Mouse (Mus musculus) megakaryocyte, embryonic 14.5 days (primary cell): Measurements from ENCODE around the gene Tac1.

Experiments
- FLI1 ChIP-seq: IDR thresholded peaks from 2 replicates; pipeline ENCODE4 v1.6.1; 2012; ENCODE audit warnings: low read length, inconsistent platforms, mixed read lengths
- GATA1 ChIP-seq: IDR thresholded peaks from 3 replicates; pipeline ENCODE4 v1.6.1; 2012; ENCODE audit warnings: mixed read lengths, low read length, inconsistent platforms, borderline replicate concordance

DNA sequence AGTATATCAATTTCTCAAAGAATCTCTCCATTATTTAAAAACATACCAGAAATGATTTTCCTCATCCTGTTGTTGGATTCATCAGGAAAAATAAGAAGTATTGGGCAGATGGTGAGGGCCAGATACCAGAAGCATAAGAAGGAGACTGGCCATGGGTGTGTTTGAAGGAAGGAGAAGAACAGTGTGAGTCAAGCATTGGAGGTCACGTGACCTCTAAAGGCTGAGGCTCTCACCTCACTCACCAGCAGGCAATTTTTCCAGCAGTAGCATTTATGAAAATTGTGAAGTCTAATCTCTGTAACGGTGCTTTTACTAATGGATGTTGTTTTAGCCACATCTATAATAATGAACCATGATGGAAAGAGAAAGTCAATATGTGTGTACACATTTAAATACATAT is 39.8 kb downstream of the Tac1 start:
- TF ChIP-seq GATA1 (no peak), FLI1 (no peak)
